Mouse (Mus musculus): ENCODE measurements around the gene Nono. TPM values are rescaled to one million over a fixed set of nuclear protein-coding genes. Genes with fewer than 3 reads are reported as not detected.

The Nono gene
- total RNA-seq, 2 experiments from 2014 or later = 142 to 155 TPM

DNA sequence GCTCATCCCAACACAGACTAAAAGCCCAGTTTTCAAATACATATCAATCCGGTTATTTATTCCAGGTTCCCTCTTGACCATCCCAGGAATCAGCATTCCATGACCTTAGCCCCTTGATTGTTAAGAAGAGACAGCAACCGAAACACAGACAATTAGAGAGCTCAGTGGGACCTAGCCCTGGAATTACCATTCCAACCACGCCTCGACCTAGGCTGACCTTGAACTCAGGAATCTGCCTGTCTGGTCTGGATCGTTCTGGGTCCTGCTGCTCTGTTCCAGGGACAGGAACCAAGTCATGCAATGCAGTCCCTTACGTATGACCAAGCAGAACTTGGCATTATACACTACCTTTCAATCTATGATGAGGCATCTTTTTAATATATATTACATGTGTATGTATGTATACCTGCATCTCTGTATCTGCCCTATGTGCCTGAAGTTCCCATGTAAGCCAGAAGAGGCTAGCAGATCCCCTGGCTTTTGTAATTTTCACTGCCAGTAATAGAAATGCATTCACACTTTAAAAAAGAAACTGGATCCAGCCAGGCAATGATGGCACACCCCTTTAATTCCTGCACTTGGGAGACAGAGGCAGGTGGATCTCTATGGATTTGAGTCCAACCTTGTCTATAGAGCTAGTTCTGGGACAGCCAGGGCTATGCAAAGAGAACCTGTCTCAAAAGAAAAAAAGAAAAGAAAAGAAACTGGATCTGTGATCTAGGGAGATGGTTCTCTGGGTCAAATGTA is 52.7 kb downstream of the Nono start:
- no peak for DNase-seq (ENCODE audit: low spot score in 2 of 2)

DNA sequence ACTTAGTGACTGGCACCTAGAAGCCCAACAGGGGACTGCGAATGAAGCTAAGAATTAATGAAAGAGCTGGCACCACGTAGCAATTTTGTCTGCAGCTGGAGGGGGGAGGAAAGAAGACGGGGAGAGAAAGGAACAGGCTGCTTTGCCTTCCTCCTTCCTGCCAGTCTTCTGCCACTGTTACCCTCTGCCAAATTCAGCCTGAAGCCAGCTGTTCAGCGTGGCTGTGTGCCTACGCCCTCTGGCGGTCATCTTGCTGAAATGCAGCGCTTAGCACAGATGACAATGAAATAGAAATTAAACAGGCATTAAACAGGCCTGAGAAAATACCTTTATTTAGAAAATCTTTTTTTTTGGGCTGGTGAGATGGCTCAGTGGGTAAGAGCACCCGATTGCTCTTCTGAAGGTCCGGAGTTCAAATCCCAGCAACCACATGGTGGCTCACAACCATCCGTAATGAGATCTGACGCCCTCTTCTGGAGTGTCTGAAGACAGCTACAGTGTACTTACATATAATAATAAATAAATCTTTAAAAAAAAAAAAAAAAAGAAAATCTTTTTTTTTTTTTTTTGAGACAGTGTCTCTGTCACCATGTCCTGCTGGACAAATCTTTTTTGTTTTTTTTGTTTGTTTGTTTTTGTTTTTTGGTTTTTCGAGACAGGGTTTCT is 57.5 kb downstream of the Nono start:
- peak; percentile 46 to 64 for DNase-seq (ENCODE audit: low spot score in 2 of 2)

Other genes starting within 250 kb of the Nono start
- gene Snx12, start 206.8 kb upstream of the Nono start, total RNA-seq (2021) = 10 to 100 TPM; 76.8 to 82.5 TPM
- gene Foxo4, start 174.8 kb upstream of the Nono start, total RNA-seq (2021) = 10 to 100 TPM; 16.7 to 17.2 TPM
- not detected for gene Gm614, start 165.3 kb upstream of the Nono start, total RNA-seq (2021)
- gene Il2rg, start 161.1 kb upstream of the Nono start, total RNA-seq (2021) = 1 to 10 TPM; 1.8 to 2.7 TPM
- not detected for gene Gm20489, start 160.3 kb upstream of the Nono start, total RNA-seq (2021)
- 10 to 100 TPM; 31.0 to 32.8 TPM for gene Med12, start 155.3 kb upstream of the Nono start, total RNA-seq (2021)
- 100 to 1,000 TPM; 212 to 221 TPM for gene Nlgn3, start 130.2 kb upstream of the Nono start, total RNA-seq (2021)
- gene Gjb1, start 52.9 kb upstream of the Nono start, total RNA-seq (2021) = 1 to 10 TPM; 4.6 to 5.5 TPM
- gene Zmym3, start 8.5 kb upstream of the Nono start, total RNA-seq (2021) = 100 to 1,000 TPM; 131 to 135 TPM
- gene Itgb1bp2, start 19.8 kb downstream of the Nono start, total RNA-seq (2021) = 1 to 10 TPM in 1 of 2 experiments, under 1 TPM in 1; 0.74 to 1.5 TPM
- 10 to 100 TPM; 52.3 to 57.0 TPM for gene Taf1, start 103.4 kb downstream of the Nono start, total RNA-seq (2021)
- gene Ogt, start 210.7 kb downstream of the Nono start, total RNA-seq (2021) = 100 to 1,000 TPM; 187 to 208 TPM